Mouse (Mus musculus): ENCODE results near the gene Tmem38b.

Gene Tmem38b

DNA sequence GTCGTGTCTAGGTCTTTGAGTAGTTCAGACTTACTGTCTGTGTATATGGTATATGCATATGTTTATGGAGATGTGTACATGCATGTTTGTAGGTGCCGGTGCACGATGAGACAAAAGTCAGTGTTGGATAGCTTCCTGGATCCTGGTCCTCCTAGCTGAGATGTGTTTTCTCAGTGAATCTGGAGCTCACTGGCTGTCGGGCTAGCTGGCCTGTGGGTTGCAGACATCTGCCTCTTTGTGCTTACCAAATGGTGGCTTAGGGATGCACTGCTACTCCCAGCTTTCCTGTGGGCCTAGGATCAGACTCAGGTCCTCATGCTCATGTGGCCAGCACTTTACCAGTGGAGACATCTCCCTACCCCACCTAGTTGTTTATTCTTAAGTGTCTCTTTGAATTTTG is 4.2 kb downstream of the Tmem38b start:
- DNase-seq = no peak

GRCm38 (mm10) chr4:53830579-53830978 is 4.7 kb downstream of the Tmem38b start:
- DNase-seq = no peak

DNA sequence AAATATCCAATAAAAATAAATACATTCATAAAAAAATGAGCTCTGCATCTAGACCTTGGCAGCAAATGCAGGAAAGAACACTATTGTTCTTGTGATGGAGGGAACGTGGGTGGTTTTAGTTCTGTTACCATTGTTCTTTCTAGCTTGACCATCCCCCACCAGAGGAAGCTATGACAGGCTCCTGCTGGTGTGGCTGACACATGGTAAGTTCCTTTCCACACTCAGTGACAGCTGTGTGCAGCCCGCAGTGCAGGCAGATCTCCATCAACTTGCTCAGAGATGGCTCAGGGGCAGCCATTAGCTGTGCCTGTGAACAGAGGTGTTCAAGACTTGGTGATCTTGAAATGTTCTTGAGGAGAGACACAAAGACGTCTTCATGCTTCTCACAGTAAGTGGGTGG is 6.5 kb downstream of the Tmem38b start:
- no peak for DNase-seq

GRCm38 (mm10) chr4:53836978-53837377 is 11.1 kb downstream of the Tmem38b start:
- no peak for DNase-seq

DNA sequence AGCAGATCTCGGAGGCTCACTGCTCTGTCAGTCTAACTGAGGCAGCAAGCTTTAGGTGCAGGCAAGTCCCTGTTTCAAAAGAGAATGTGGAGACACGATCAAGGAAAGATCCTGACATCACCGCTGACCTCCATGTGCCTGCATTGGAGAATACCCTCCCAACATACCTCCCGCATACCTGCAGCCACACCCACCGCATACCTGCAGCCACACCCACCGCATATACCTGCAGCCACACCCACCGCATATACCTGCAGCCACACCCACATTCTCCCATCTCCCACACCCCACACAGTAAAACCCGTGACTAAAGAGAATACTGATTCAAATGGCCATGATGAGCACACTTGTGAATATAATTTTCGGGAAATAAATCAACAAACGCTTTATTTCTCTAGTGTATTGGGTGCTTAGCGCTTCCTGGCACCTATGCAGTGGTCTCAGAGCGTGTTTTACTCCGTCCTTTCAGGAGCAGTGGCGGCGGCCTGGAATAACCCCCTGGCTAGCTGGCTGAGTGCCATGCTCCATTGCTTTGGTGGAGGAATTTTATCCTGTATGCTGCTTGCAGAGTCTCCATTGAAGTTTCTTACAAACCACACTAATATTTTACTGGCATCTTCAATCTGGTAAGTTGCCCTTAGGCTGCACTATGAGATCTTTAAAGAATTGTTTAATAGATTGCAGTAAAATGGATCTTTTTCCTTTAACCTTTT is 14.5 kb downstream of the Tmem38b start:
- no peak for DNase-seq

- no peak for DNase-seq
Observed at GRCm38 (mm10) chr4:53843553-53843952, 17.7 kb downstream of the Tmem38b start.

- no peak for DNase-seq
Observed at GRCm38 (mm10) chr4:53844835-53845619, 19.2 kb downstream of the Tmem38b start.

- no peak for DNase-seq
Observed at GRCm38 (mm10) chr4:53845656-53846055, 19.8 kb downstream of the Tmem38b start.

- no peak for DNase-seq
Observed at GRCm38 (mm10) chr4:53846326-53846725, 20.5 kb downstream of the Tmem38b start.

DNA sequence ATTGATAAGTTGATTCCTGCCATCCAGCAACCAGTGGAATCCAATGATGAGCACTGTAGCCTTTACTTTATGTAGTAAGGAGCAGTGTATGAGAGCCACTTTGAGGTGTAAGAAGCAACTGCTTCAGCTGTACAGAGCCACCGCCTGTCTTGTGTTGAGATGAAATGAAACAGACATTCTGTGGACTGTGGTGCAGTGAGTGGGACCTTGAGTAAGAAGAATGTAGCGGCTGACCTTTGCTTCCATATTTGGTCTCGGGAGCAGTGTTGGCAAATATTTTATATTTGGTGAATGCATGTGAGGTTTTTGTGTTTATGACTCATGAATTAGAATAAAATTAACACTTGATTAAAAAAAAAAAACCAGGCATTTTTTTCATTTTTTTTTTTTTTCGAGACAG is 21.7 kb downstream of the Tmem38b start:
- no peak for DNase-seq

GRCm38 (mm10) chr4:53848308-53848707 is 22.5 kb downstream of the Tmem38b start:
- no peak for DNase-seq

DNA sequence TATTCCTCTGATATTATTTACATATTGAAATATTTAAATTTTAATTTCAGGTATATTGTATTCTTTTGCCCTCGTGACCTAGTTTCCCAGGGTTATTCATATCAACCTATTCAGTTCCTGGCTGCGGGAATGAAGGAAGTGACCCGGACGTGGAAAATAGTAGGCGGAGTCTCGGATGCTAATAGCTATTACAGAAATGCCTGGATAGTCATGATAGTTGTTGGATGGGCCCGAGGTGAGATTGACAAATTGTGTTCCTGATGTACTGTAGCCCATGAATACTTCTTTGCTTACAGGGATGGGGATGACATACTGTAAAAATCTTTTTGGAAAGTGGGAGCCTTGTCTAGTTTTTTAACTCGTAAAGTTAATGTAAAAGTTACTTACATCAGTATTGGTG is 23.0 kb downstream of the Tmem38b start:
- DNase-seq = no peak

DNA sequence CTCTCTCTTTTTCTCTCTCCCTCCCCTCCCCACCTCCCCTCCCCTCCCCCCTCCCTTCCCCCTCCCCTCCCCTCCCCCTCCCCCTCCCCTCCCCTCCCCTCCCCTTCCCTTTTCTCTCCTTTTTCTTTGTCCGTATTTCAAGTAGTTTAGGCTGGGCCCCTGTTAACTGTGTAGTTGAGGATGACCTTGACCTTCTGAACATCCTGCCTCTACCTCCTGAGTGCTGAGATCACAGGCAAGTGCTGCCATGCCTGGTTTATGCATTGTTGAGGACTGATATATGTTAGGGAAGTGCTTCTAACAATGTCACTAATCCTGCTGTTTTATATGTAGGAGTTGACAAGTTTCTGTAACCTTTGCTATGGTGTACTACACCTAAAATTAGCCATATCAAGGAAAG is 24.0 kb downstream of the Tmem38b start:
- DNase-seq = no peak

DNA sequence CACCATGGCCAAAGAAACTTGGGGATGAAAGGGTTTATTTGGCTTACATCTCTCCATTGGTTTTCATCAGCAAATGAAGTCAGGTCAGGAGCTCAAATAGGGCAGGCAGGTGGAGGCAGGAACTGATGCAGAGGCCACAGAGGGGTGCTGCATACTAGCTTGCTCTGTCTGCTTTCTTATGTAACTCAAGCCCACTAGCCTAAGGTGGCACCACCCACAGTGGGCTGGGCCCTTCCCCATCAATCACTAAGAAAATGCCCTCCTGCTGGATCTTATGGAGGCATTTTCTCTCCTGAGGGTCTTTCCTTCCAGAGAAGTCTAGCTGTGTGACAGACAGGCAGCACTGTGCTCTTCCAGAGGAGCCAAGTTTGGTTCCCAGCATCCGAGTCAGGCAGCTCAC is 27.5 kb downstream of the Tmem38b start:
- DNase-seq = no peak

- no peak for DNase-seq
Observed at GRCm38 (mm10) chr4:53859944-53860343, 34.1 kb downstream of the Tmem38b start.

DNA sequence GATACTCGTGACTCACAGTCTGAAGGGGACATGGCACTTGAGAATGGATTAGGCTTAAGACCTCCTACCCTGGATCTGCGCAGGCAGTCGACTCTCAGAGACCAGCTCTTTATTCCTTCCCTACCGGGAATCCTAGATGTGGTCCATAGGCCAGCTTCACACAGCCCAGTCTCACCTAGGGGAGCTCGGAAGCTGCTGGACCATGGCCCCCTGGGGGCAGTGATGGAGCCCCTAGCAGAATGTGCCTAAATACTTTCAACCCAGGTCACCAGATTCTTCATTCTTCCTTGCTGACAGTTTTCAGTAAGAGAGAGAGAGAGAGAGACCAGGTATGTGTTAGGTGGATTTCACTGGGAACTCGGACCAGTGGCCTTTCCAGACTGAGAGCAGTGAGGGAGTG is 36.3 kb downstream of the Tmem38b start:
- no peak for DNase-seq

- no peak for DNase-seq
Observed at GRCm38 (mm10) chr4:53864098-53864820, 38.4 kb downstream of the Tmem38b start.

DNA sequence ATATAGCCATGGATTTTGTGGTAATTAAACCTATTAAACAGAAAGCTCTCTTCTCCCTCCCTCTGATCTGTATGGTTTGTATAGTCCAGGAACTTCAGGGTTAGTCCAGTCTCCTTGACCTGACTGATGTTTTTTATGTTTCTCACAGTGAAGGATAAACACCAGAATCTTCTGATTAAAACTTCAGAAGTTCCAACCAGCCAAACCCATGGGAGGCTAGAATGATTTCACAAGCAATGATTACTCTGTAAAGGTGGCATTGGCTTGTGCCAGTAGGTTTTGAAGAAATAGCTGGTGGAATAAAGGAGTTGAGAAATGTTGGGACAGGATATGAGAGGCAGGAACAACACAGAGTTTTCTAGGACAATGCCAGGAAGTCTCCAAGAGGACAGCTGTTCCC is 40.6 kb downstream of the Tmem38b start:
- no peak for DNase-seq

- no peak for DNase-seq
Observed at GRCm38 (mm10) chr4:53878542-53879417, 52.9 kb downstream of the Tmem38b start.

GRCm38 (mm10) chr4:53882921-53883682 is 57.3 kb downstream of the Tmem38b start:
- no peak for DNase-seq

DNA sequence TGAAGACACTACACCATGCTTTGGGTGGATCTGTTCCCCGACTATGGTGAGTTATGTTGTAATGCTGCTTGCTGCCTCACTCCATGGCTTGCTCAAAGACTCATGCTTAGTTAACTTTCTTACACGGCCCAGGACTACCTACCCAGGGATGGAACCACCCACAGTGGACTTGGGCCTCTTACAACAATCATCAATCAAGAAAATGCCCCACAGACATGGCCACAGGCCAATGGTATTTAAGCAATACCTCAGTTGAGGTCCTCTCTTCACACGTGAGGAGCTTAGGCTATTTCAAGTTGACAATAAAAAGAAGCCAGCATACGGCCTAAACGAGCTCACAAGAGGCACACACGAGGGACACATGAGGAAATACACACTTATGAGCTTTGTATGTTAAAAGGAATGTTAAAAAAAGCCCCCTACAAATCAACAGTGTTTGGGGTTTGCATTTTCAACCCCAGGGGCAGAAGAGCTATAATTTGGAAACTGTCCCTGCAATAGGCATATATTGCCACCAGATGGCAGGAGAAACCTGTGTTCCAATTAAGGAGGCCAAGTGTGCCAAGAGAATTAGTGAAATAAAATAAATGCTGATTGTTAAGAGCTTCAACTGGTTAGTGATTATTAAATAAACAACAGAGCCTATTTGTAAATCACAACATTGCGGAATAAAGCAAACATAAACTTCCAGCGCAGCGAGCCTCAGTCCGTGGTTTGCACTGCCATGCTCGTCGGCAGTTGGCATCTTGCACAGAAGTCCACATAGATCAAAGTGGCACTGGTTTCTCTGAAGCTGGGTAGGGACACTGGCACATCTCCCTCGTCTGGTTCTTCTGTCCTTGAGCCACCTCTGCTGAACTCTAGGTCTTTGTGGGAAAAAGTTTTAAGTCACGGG is 58.8 kb downstream of the Tmem38b start:
- no peak for DNase-seq
